8 mouse cellular contexts compared by ENCODE assay signal in genomic region chr17:80373726-80374096, GRCm38 (mm10). TPM values are rescaled to one million over a fixed set of nuclear protein-coding genes. Genes with fewer than 3 reads are reported as not detected.
DNase-seq lines count a peak whose midpoint lies in the region; ATAC-seq lines count a peak whose summit lies in the region.

No protein-coding gene starts in this region.

- H3K27ac ChIP-seq in kidney, embryonic 16.5 days (ENCODE audit: low read length): peak overlapping the region; percentile 69; the same call in 1 of the 2 replicates
- H3K27ac ChIP-seq in embryonic facial prominence, embryonic 11.5 days (replicated peaks; ENCODE audit: low read depth, low read length): no peak overlapping the region
- H3K27ac ChIP-seq in midbrain, embryonic 16.5 days (ENCODE audit: low read length): peak overlapping the region; percentile 87

- H3K27me3 ChIP-seq in kidney, embryonic 16.5 days (ENCODE audit: insufficient read depth, low read length): peaks cover 8% of the 10 kb centered on the region; the same call in 1 of the 2 replicates
- H3K27me3 ChIP-seq in embryonic facial prominence, embryonic 11.5 days (ENCODE audit: control insufficient read depth, insufficient read depth, low read length): no peaks in the 10 kb centered on the region
- H3K27me3 ChIP-seq in midbrain, embryonic 16.5 days (ENCODE audit: control insufficient read depth, insufficient read depth, low read depth, low read length): no peaks in the 10 kb centered on the region

- H3K4me2 ChIP-seq in kidney, embryonic 16.5 days (replicated peaks; ENCODE audit: low read depth, low read length): peak overlapping the region; percentile 92
- H3K4me2 ChIP-seq in embryonic facial prominence, embryonic 11.5 days (ENCODE audit: low read depth, low read length): peak overlapping the region; percentile 81
- H3K4me2 ChIP-seq in midbrain, embryonic 16.5 days (ENCODE audit: low read length): peak overlapping the region; percentile 76

- whole genome bisulfite sequencing in kidney, embryonic 16.5 days: 19% methylated on average over 29 of the region's 29 CpGs
- WGBS in embryonic facial prominence, embryonic 11.5 days: 18% methylated on average over 29 of the region's 29 CpGs
- WGBS in midbrain, embryonic 16.5 days: 19% methylated on average over 22 of the region's 29 CpGs

- DNase-seq in kidney, adult 18-20 months: no peak
- no peak for DNase-seq in embryonic facial prominence, embryonic 11.5 days (ENCODE audit: low spot score)
- no peak for DNase-seq in cerebellum, adult 9-10 months
- DNase-seq in urinary bladder, postnatal 36 days (ENCODE audit: low spot score in 2 of 2): no peak
- DNase-seq in layer of hippocampus, adult 9-11 months: no peak

- ATAC-seq in kidney, embryonic 16.5 days (ENCODE audit: low FRiP score, low TSS enrichment): peak; percentile 72
- ATAC-seq in embryonic facial prominence, embryonic 11.5 days (replicated peaks; ENCODE audit: insufficient number of reproducible peaks, low FRiP score, low TSS enrichment, low read depth): peak; percentile 68
- peak; percentile 67 for ATAC-seq in inflammation-experienced regulatory T-cells, adult 6 months
- ATAC-seq in midbrain, embryonic 16.5 days: peak; percentile 87

- H3K4me3 ChIP-seq in kidney, embryonic 16.5 days (ENCODE audit: low read length): peak overlapping the region; percentile 56
- peak overlapping the region; percentile 41 for H3K4me3 ChIP-seq in embryonic facial prominence, embryonic 11.5 days (ENCODE audit: low read depth, low read length)
- peak overlapping the region; percentile 53 for H3K4me3 ChIP-seq in midbrain, embryonic 16.5 days (ENCODE audit: low read depth, low read length)

- peak overlapping the region; percentile 85 for H3K9ac ChIP-seq in kidney, embryonic 16.5 days (replicated peaks; ENCODE audit: low read length)
- H3K9ac ChIP-seq in embryonic facial prominence, embryonic 11.5 days (replicated peaks; ENCODE audit: low read length): peak overlapping the region; percentile 85
- H3K9ac ChIP-seq in midbrain, embryonic 16.5 days (ENCODE audit: low read depth, low read length): peak overlapping the region; percentile 78

- no peaks in the 10 kb centered on the region for H3K36me3 ChIP-seq in kidney, embryonic 16.5 days (ENCODE audit: insufficient read depth, low read length)
- no peaks in the 10 kb centered on the region for H3K36me3 ChIP-seq in embryonic facial prominence, embryonic 11.5 days (replicated peaks; ENCODE audit: control insufficient read depth, insufficient read depth, low read depth, low read length)
- H3K36me3 ChIP-seq in midbrain, embryonic 16.5 days (ENCODE audit: control insufficient read depth, insufficient read depth, low read length): no peaks in the 10 kb centered on the region

- H3K9me3 ChIP-seq in kidney, embryonic 16.5 days (ENCODE audit: low read length): peaks cover 2% of the 10 kb centered on the region; the same call in 1 of the 2 replicates
- no peaks in the 10 kb centered on the region for H3K9me3 ChIP-seq in embryonic facial prominence, embryonic 11.5 days (replicated peaks; ENCODE audit: control insufficient read depth, low read length)
- no peaks in the 10 kb centered on the region for H3K9me3 ChIP-seq in midbrain, embryonic 16.5 days (replicated peaks; ENCODE audit: control insufficient read depth, low read length, poor library complexity, severe bottlenecking)

- peaks cover 12% of the 10 kb centered on the region; the same call in 1 of the 2 replicates for H3K4me1 ChIP-seq in kidney, embryonic 16.5 days (ENCODE audit: insufficient read depth, low read length)
- no peaks in the 10 kb centered on the region for H3K4me1 ChIP-seq in embryonic facial prominence, embryonic 11.5 days (ENCODE audit: control insufficient read depth, insufficient read depth, low read length)
- H3K4me1 ChIP-seq in midbrain, embryonic 16.5 days (ENCODE audit: control insufficient read depth, insufficient read depth, low read length): peaks cover 2% of the 10 kb centered on the region; the same call in 1 of the 2 replicates

RNA-seq across cellular contexts. Expression of gene Gm10190, which starts 0.4 kb away (rescaled TPM):
- polyA plus RNA-seq in kidney, embryonic 16.5 days (2015; fragmentation: Nextera tagmentation; extraction: Ambion mirVana): 1.1 TPM in 2 replicates
- 1.6 and 2.2 TPM in 2 replicates for polyA plus RNA-seq in embryonic facial prominence, embryonic 11.5 days (2014; fragmentation: Nextera tagmentation; extraction: Ambion mirVana)
- polyA plus RNA-seq in inflammation-experienced regulatory T-cells, adult 6 months (2017; shearing (Covaris generic)): not detected
- polyA plus RNA-seq in midbrain, embryonic 16.5 days (2015; fragmentation: Nextera tagmentation; extraction: Ambion mirVana): 3.9 and 4.8 TPM in 2 replicates
